Mouse (Mus musculus) embryonic facial prominence, embryonic 14.5 days (tissue): ENCODE measurements at regions not wholly inside any gene's neighbourhood (a gene's known extent, or its start where the extent isn't known, plus 50 kb on each side); places are given as distances from the start of the nearest gene placed in this dataset.

ENCODE experiments used
- ATAC-seq: fragments of 200-750 bp; cut with Nextera tagmentation; 2 replicates; pipeline ENCODE4 v1.8.0; 2017; ENCODE audit warnings: low read depth, moderate number of reproducible peaks, moderate TSS enrichment
- DNase-seq: peaks from one replicate; pipeline ENCODE4 v3.0.0-alpha.2; 2015; ENCODE audit warnings: low spot score
- H3K27ac ChIP-seq: fragments of 300-500 bp; sonication (generic); replicated peaks from 2 replicates; pipeline ENCODE4 v1.5.1; 2014; ENCODE audit warnings: low read depth, mild to moderate bottlenecking, low read length, moderate library complexity
- H3K27me3 ChIP-seq: fragments of 300-500 bp; sonication (generic); replicated peaks from 2 replicates; pipeline ENCODE4 v1.6.1; 2014; ENCODE audit warnings: low read length; ENCODE audit not compliant: control insufficient read depth, insufficient read depth
- H3K36me3 ChIP-seq: fragments of 300-500 bp; sonication (generic); 2 replicates; pipeline ENCODE4 v1.6.1; 2014; ENCODE audit warnings: low read length, mixed read lengths; ENCODE audit not compliant: control insufficient read depth, insufficient read depth
- H3K4me1 ChIP-seq: fragments of 300-500 bp; sonication (generic); 2 replicates; pipeline ENCODE4 v1.6.1; 2014; ENCODE audit warnings: antibody characterized with exemption, low read length; ENCODE audit not compliant: control insufficient read depth, insufficient read depth
- H3K4me2 ChIP-seq: fragments of 300-500 bp; sonication (generic); 2 replicates; pipeline ENCODE4 v1.6.1; 2014; ENCODE audit warnings: low read depth, mild to moderate bottlenecking, low read length, moderate library complexity, mixed read lengths
- H3K4me3 ChIP-seq: fragments of 300-500 bp; sonication (generic); 2 replicates; pipeline ENCODE4 v1.5.1; 2014; ENCODE audit warnings: low read depth, mild to moderate bottlenecking, low read length
- H3K9ac ChIP-seq: fragments of 300-500 bp; sonication (generic); 2 replicates; pipeline ENCODE4 v1.6.1; 2014; ENCODE audit warnings: low read depth, mild to moderate bottlenecking, low read length, moderate library complexity, mixed read lengths
- H3K9me3 ChIP-seq: fragments of 300-500 bp; sonication (generic); 2 replicates; pipeline ENCODE4 v1.6.1; 2016; ENCODE audit warnings: low read length; ENCODE audit not compliant: control insufficient read depth
- WGBS: fragments of 180-500 bp; shearing (Covaris S2); extraction: QIAGEN DNeasy Blood & Tissue Kit; methylation state at CpG from one replicate; pipeline ENCODE4 v1.1.7; 2014; 5-methylcytosine and 5-hydroxymethylcytosine counted together

DNA sequence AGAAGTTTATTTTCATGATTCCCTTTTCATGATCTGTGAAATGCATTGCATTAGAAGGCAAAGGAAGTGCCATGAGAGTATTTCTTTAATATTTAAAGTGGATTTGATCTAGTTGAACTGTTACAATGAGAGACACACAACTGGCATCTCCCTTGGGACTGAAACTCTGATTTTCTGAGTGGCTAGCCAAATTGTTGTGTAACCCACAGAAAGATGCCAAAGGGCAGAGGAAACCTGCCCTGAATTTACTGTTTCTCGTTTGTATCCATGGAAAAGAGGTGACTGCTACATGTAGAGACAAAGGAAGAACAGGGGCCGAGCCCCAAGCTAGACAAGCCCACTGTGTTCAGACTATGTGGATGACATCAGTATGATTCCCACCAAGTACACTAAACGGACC, 360.4 kb upstream of the Cited2 start:
- DNase-seq (no peak), ATAC-seq (no peak)
- Histone ChIP-seq H3K36me3 (no peaks in the 10 kb centered on the region), H3K27me3 (no peaks in the 10 kb centered on the region), H3K9ac (no peak overlapping the region), H3K4me3 (no peak overlapping the region), H3K4me2 (no peak overlapping the region), H3K9me3 (no peaks in the 10 kb centered on the region), H3K27ac (no peak overlapping the region), H3K4me1 (0 out of 2 replicates have a peak, but pooled peaks cover 5% of the 10 kb centered on the region)
- 54% methylated on average over 3 of the region's 3 CpGs for WGBS

DNA sequence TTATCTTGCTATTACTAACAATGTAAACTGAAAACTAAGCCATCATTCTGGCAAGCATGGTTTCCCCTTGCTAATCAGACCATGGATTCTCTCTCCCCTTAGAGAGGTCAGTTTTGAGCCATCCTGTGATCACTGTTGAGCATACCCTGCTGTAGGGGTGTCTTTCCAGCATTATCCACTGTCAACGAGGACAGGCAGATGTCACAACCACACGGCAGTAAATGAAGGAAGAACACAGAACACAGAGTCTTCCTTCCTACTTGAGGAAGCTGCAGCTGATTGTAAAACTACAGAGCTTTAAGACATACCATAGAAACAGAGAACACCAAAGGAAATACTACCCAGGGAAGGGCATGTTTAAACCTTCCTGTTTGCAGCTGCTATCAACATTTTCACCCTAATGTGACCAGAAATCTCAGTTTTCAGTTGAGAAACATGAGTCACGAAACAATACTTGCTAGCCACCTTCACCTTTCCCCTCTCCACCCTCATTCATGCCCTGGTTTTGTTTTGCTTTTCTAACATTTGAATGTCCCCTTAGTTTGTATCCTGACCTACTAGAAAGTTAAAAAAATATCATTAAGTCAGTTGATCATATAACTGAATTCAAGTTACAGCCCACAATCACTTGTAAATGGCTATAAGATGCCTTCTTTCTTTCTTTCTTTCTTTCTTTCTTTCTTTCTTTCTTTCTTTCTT, 356.8 kb upstream of the Cited2 start:
- H3K9ac ChIP-seq = no peak overlapping the region
- H3K27ac ChIP-seq = no peak overlapping the region
- no peaks in the 10 kb centered on the region for H3K9me3 ChIP-seq
- H3K4me1 ChIP-seq = 0 out of 2 replicates have a peak, but pooled peaks cover 5% of the 10 kb centered on the region
- H3K36me3 ChIP-seq = no peaks in the 10 kb centered on the region
- H3K4me2 ChIP-seq = no peak overlapping the region
- H3K27me3 ChIP-seq = no peaks in the 10 kb centered on the region
- no peak overlapping the region for H3K4me3 ChIP-seq
- WGBS = 52% methylated on average over 3 of the region's 3 CpGs
- no peak for DNase-seq
- no peak for ATAC-seq

DNA sequence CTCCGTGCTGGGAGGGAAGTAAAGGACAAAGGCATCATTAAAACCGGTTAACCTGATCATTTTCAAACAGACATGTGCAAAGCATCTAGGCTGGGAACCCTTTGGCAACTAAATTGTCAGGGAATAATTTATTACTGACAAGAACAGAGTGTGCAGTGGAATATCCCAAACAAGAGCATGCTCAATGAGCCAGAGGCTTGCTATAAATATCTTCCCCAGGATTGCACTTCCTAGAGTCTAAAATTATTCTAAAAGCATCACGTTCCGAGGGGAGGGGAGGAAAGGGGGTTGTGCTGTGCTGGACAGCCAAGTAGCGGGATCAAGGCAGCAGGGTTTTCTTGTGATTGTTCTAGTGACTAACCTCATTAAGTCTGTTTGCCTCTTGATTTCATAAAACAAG, 356.0 kb upstream of the Cited2 start:
- Histone ChIP-seq H3K27ac (no peak overlapping the region), H3K9me3 (no peaks in the 10 kb centered on the region), H3K4me3 (no peak overlapping the region), H3K9ac (no peak overlapping the region), H3K4me1 (0 out of 2 replicates have a peak, but pooled peaks cover 5% of the 10 kb centered on the region), H3K27me3 (no peaks in the 10 kb centered on the region), H3K36me3 (no peaks in the 10 kb centered on the region), H3K4me2 (no peak overlapping the region)
- DNase-seq (peak; percentile 57), ATAC-seq (no peak)
- 13% methylated on average over 5 of the region's 5 CpGs for WGBS

DNA sequence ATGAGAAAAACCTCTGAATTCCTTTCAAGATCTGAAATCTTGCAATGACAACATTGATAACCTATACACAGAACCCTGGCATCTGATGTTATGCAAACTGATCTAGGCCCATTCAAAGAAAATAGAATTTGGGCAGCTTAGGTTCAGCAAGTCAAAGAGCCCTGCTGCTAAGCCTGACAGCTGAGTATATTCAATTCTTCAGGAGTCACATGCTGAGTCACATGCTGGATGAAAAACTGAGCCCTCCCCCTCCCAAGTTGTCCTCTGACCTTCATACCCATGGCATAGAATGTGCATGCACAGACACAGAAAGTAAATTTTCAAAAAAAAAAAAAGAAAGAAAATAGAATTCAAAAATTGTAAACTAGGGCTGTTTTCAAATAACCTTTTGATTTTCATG, 355.6 kb upstream of the Cited2 start:
- no peak for ATAC-seq

DNA sequence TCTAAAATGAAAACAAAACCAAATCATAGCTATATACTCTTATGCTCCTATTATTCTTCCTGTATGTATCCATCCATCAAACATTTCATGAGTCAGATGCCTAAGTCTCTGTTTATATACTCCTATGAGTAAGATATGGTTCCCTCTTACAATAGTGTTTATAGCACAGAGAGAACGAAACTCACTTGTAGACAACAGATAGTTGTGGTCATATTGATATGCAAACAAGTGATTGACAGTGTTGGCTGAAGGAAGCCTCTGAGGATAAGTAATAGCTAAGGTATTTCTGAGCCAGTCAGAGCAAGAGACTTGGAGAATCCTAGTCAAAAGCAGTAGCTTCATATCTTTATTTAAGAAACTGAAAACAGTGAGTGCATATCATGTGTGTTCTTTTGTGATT, 354.4 kb upstream of the Cited2 start:
- ATAC-seq (no peak), DNase-seq (no peak)
- Histone ChIP-seq H3K4me1 (0 out of 2 replicates have a peak, but pooled peaks cover 5% of the 10 kb centered on the region), H3K9ac (no peak overlapping the region), H3K27me3 (no peaks in the 10 kb centered on the region), H3K27ac (no peak overlapping the region), H3K36me3 (no peaks in the 10 kb centered on the region), H3K9me3 (no peaks in the 10 kb centered on the region), H3K4me3 (no peak overlapping the region), H3K4me2 (no peak overlapping the region)
- 87% methylated on average over 1 of the region's 1 CpGs for WGBS

More for the DNA sequence above, 355.6 kb upstream of the Cited2 start:
- Histone ChIP-seq H3K4me3 (no peak overlapping the region), H3K27ac (no peak overlapping the region), H3K4me2 (no peak overlapping the region), H3K36me3 (no peaks in the 10 kb centered on the region), H3K9ac (no peak overlapping the region), H3K27me3 (no peaks in the 10 kb centered on the region), H3K9me3 (no peaks in the 10 kb centered on the region), H3K4me1 (0 out of 2 replicates have a peak, but pooled peaks cover 5% of the 10 kb centered on the region)
- no peak for DNase-seq

DNA sequence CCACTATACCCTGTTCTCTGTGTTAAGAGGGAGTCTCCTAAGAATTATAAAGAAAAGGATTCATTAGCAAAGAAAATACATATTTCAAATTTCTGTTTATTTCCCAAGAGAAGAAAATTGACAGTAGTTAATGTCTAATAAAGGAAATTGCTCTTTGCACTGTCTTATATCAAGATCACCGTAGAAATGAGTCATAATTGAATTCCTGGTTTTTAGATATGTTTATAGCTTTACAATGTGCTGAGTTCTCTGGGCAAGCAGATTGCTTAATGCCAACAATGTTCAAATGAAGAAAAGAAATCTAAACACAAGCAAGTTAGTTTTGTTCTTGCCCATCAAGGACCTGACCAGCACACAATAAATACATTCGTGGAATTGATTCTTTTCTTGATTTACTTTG, 350.1 kb upstream of the Cited2 start:
- no peak overlapping the region for H3K4me2 ChIP-seq
- no peak overlapping the region for H3K27ac ChIP-seq
- H3K4me1 ChIP-seq = no peaks in the 10 kb centered on the region
- whole genome bisulfite sequencing = 79% methylated on average over 2 of the region's 2 CpGs
- H3K9ac ChIP-seq = no peak overlapping the region
- DNase-seq (no peak), ATAC-seq (no peak)
- no peak overlapping the region for H3K4me3 ChIP-seq
- no peaks in the 10 kb centered on the region for H3K9me3 ChIP-seq
- no peaks in the 10 kb centered on the region for H3K36me3 ChIP-seq
- H3K27me3 ChIP-seq = no peaks in the 10 kb centered on the region

DNA sequence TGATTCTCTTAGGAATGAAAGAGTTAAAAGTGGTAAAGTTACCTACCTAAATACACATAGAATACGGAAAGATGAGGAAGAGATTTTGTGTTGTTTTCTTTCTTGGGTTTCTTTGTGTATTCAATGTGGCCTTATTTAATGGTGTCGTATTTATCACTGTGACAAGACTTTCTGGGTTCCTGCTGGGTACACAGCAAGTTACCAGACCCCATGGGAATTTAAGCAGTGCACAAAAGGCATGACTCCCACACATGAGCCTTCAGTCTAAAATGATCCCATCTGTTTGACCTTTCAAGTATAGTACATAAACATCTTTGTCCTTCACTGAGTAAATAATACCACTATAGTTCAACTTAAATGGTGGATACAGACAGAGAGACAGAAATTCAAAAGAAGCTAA, 349.0 kb upstream of the Cited2 start:
- no peaks in the 10 kb centered on the region for H3K4me1 ChIP-seq
- DNase-seq (no peak), ATAC-seq (no peak)
- 34% methylated on average over 2 of the region's 2 CpGs for WGBS
- H3K9ac ChIP-seq = no peak overlapping the region
- no peak overlapping the region for H3K4me2 ChIP-seq
- no peak overlapping the region for H3K4me3 ChIP-seq
- no peaks in the 10 kb centered on the region for H3K36me3 ChIP-seq
- no peak overlapping the region for H3K27ac ChIP-seq
- no peaks in the 10 kb centered on the region for H3K9me3 ChIP-seq
- no peaks in the 10 kb centered on the region for H3K27me3 ChIP-seq

DNA sequence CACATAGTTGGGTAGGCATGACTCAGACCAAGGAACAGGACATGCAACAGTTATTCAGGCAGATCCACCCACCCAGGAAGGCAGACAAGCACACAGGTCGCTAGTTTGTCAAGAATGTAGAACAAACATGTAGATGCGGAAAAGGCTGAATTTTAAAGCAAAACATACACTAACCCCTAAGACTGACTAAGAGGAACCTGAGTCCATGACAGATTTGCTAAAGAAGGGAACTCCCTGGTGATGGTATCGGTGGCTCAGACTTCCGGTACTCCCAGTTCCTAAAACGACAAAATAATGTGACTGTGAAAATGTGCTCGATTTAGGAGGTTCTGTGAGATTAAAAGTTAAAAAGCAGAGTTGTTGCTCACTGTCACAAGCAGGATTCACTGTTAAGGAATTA, 340.0 kb upstream of the Cited2 start:
- H3K4me3 ChIP-seq = no peak overlapping the region
- WGBS = 79% methylated on average over 6 of the region's 6 CpGs
- H3K4me1 ChIP-seq = no peaks in the 10 kb centered on the region
- H3K27ac ChIP-seq = no peak overlapping the region
- H3K27me3 ChIP-seq = no peaks in the 10 kb centered on the region
- no peaks in the 10 kb centered on the region for H3K9me3 ChIP-seq
- no peak for ATAC-seq
- H3K36me3 ChIP-seq = no peaks in the 10 kb centered on the region
- DNase-seq = no peak
- no peak overlapping the region for H3K4me2 ChIP-seq
- no peak overlapping the region for H3K9ac ChIP-seq

DNA sequence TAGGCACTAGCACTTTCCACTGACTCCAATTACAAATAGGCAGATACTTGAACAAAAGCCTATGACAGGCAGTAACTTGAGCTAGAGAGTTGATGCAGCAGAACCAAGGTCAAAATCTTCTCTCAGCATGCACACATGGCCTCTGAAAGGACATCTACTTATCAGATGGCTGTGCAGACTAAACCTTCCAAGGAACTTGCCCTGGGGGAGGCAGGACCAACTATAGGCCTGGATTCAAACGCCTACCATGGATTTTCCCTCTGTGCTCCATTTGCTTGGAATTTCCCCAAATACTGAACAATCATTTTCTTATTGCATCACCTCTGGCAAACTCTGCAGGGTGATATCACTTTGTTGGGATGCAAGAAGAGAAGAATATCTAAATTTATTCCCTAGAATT, 337.8 kb upstream of the Cited2 start:
- Histone ChIP-seq H3K27ac (no peak overlapping the region), H3K4me1 (no peaks in the 10 kb centered on the region), H3K9me3 (no peaks in the 10 kb centered on the region), H3K4me3 (no peak overlapping the region), H3K4me2 (no peak overlapping the region), H3K9ac (no peak overlapping the region), H3K27me3 (no peaks in the 10 kb centered on the region), H3K36me3 (no peaks in the 10 kb centered on the region)
- ATAC-seq = peak; percentile 47; the same call in 1 of the 2 replicates
- peak; percentile 63 for DNase-seq
- 43% methylated on average over 1 of the region's 1 CpGs for WGBS
